Mouse (Mus musculus) layer of hippocampus, postnatal 36 days (tissue): ENCODE data around the gene Dcp1a. TPM values are rescaled to one million over a fixed set of nuclear protein-coding genes. Genes with fewer than 3 reads are reported as not detected.

Source experiments
- DNase-seq, 2 experiments: peaks; one replicate each; pipeline ENCODE4 v3.0.0; 2022
- microRNA-seq, 2 experiments: library from miRNA; unstranded; fragments of <30 nt; microRNA quantifications; one replicate each; pipeline ENCODE4 v1.2.0; 2021
- total RNA-seq, 2 experiments: library from RNA; stranded (reverse); gene quantifications; 2 replicates each; pipeline ENCODE4 v1.2.3; 2021

The Dcp1a gene
- total RNA-seq, 2 experiments from 2014 or later = 20.0 to 24.8 TPM

- no peak for DNase-seq
Measured at GRCm38 (mm10) chr14:30560803-30561389, 81.6 kb downstream of the Dcp1a start.

GRCm38 (mm10) chr14:30561470-30562187 is 82.3 kb downstream of the Dcp1a start:
- no peak for DNase-seq

- DNase-seq = no peak
Measured at GRCm38 (mm10) chr14:30562343-30562742, 83.0 kb downstream of the Dcp1a start.

- peak in 1 of 2 experiments; percentile 27 for DNase-seq
Measured at GRCm38 (mm10) chr14:30564451-30564850, 85.1 kb downstream of the Dcp1a start.

- DNase-seq = no peak
Measured at GRCm38 (mm10) chr14:30566317-30566716, 87.0 kb downstream of the Dcp1a start.

GRCm38 (mm10) chr14:30568016-30568415 is 88.7 kb downstream of the Dcp1a start:
- no peak for DNase-seq

GRCm38 (mm10) chr14:30570303-30570702 is 91.0 kb downstream of the Dcp1a start:
- DNase-seq = no peak

- no peak for DNase-seq
Measured at GRCm38 (mm10) chr14:30572253-30572652, 92.9 kb downstream of the Dcp1a start.

- no peak for DNase-seq
Measured at GRCm38 (mm10) chr14:30573235-30573634, 93.9 kb downstream of the Dcp1a start.

GRCm38 (mm10) chr14:30573983-30574584 is 94.7 kb downstream of the Dcp1a start:
- peak; percentile 72 to 75 for DNase-seq

- no peak for DNase-seq
Measured at GRCm38 (mm10) chr14:30575791-30576190, 96.5 kb downstream of the Dcp1a start.

- DNase-seq = no peak
Measured at GRCm38 (mm10) chr14:30576260-30576659, 96.9 kb downstream of the Dcp1a start.

Small RNA genes within 50 kb of the gene (microRNA-seq; reads per million reads assigned to microRNA genes)
- gene Mir3076 = 6.8 to 8.7 reads per million in 2 experiments

Other genes with a start within 250 kb of the Dcp1a start
- 10 to 100 TPM; 41.8 to 60.0 TPM for gene Cacna1d, start 11.9 kb downstream of the Dcp1a start, total RNA-seq
- gene Tkt, start 68.8 kb downstream of the Dcp1a start, total RNA-seq = 100 to 1,000 TPM; 147 to 168 TPM
- 10 to 100 TPM; 33.5 to 38.1 TPM for gene Prkcd, start 146.7 kb downstream of the Dcp1a start, total RNA-seq
- 10 to 100 TPM; 11.2 to 12.7 TPM for gene Rft1, start 174.8 kb downstream of the Dcp1a start, total RNA-seq
- 10 to 100 TPM; 32.3 to 33.0 TPM for gene Sfmbt1, start 235.3 kb downstream of the Dcp1a start, total RNA-seq